In genomic region chr11:59388806-59389205, GRCm38 (mm10) we compare ENCODE assay signal across 33 mouse cellular contexts. TPM values are rescaled to one million over a fixed set of nuclear protein-coding genes. Genes with fewer than 3 reads are reported as not detected.
"Had no signal": no experiment of that assay in that cellular context is flagged by ENCODE, and none has a peak within 500 bp of the region (broad histone marks: within the 10 kb centered on the region; RNA-seq: fewer than 3 reads in every experiment).

No protein-coding gene starts in this region.

- H3K36me3 ChIP-seq: heart, embryonic 13.5 days; heart, embryonic 15.5 days; hindbrain, embryonic 13.5 days; hindbrain, embryonic 15.5 days; kidney, embryonic 15.5 days; limb, embryonic 13.5 days; limb, embryonic 15.5 days; liver, embryonic 12.5 days had no signal

- H3K4me3 ChIP-seq: gastrocnemius, adult 2 months; heart, embryonic 13.5 days; heart, embryonic 15.5 days; hindbrain, embryonic 13.5 days; hindbrain, embryonic 15.5 days; kidney, embryonic 15.5 days; limb, embryonic 13.5 days; limb, embryonic 15.5 days; liver, embryonic 12.5 days had no signal

- H3K4me2 ChIP-seq: heart, embryonic 11.5 days; heart, embryonic 13.5 days; heart, embryonic 15.5 days; hindbrain, embryonic 13.5 days; hindbrain, embryonic 15.5 days; kidney, embryonic 15.5 days; limb, embryonic 13.5 days; limb, embryonic 15.5 days; liver, embryonic 12.5 days had no signal

- H3K27ac ChIP-seq: gastrocnemius, adult 2 months; heart, embryonic 13.5 days; heart, embryonic 15.5 days; hindbrain, embryonic 13.5 days; hindbrain, embryonic 15.5 days; hindbrain, postnatal 0 days; kidney, embryonic 15.5 days; kidney, postnatal 0 days; limb, embryonic 13.5 days; limb, embryonic 15.5 days; liver, embryonic 12.5 days; liver, embryonic 14.5 days had no signal

- DNase-seq: gastrocnemius, postnatal 14 days; gastrocnemius, postnatal 36 days; heart, adult 11 months; heart, postnatal 14 days; heart, postnatal 36 days; kidney, adult 11 months; kidney, adult 2 months; kidney, adult 9 months; kidney, postnatal 14 days; kidney, postnatal 36 days; layer of hippocampus, adult 9-11 months; layer of hippocampus, postnatal 36 days had no signal

- H3K9me3 ChIP-seq: heart, embryonic 13.5 days; heart, embryonic 15.5 days; hindbrain, embryonic 13.5 days; hindbrain, embryonic 15.5 days; kidney, embryonic 15.5 days; limb, embryonic 13.5 days; limb, embryonic 15.5 days; liver, embryonic 12.5 days had no signal

- H3K9ac ChIP-seq: heart, embryonic 13.5 days; heart, embryonic 15.5 days; hindbrain, embryonic 13.5 days; hindbrain, embryonic 15.5 days; kidney, embryonic 15.5 days; limb, embryonic 13.5 days; limb, embryonic 15.5 days; liver, embryonic 12.5 days; liver, embryonic 14.5 days had no signal

- ATAC-seq: hindbrain, postnatal 0 days; intestine, embryonic 16.5 days; liver, embryonic 12.5 days had no signal

- H3K27me3 ChIP-seq: heart, embryonic 13.5 days; heart, embryonic 15.5 days; hindbrain, embryonic 13.5 days; hindbrain, embryonic 15.5 days; kidney, embryonic 15.5 days; limb, embryonic 13.5 days; limb, embryonic 15.5 days had no signal

RNA-seq across cellular contexts. Expression of gene Prss38, which starts 13.3 kb away (rescaled TPM):
- polyA plus RNA-seq: gonadal fat pad, adult 2 months; heart, embryonic 11.5 days; heart, embryonic 13.5 days; heart, embryonic 15.5 days; heart, postnatal 0 days; hindbrain, embryonic 11.5 days; hindbrain, embryonic 13.5 days; hindbrain, embryonic 15.5 days; hindbrain, postnatal 0 days; intestine, embryonic 14.5 days; intestine, embryonic 16.5 days; kidney, adult 2 months; kidney, embryonic 15.5 days; kidney, postnatal 0 days; large intestine, adult 2 months; limb, embryonic 11.5 days; liver, adult 2 months; liver, embryonic 12.5 days; liver, embryonic 14.5 days had no signal
